Mouse (Mus musculus) CH12.LX (cell line): ENCODE data around the gene Gm45208. TPM values are rescaled to one million over a fixed set of nuclear protein-coding genes. Genes with fewer than 3 reads are reported as not detected.

ENCODE experiments used
- DNase-seq: peaks from one replicate; pipeline ENCODE4 v3.0.0-alpha.2; 2013; ENCODE audit errors: extremely low read depth
- H3K27ac ChIP-seq: 2 replicates; pipeline ENCODE4 v1.5.1; 2012; ENCODE audit warnings: low read depth, mild to moderate bottlenecking, control low read depth, moderate library complexity; ENCODE audit not compliant: insufficient read depth
- H3K27me3 ChIP-seq: replicated peaks from 2 replicates; pipeline ENCODE3; 2012; ENCODE audit warnings: inconsistent platforms
- H3K36me3 ChIP-seq, 2 experiments: replicated peaks in 1 of 2; 2 replicates each; pipeline versions ENCODE3 to v1.6.1; 2012; ENCODE audit warnings: inconsistent platforms in 1 of 2, low read length in 1 of 2, mild to moderate bottlenecking in 1 of 2, mixed read lengths in 1 of 2, moderate library complexity in 1 of 2; ENCODE audit not compliant: control insufficient read depth in 1 of 2, insufficient read depth in 1 of 2
- H3K4me1 ChIP-seq, 2 experiments: 2 replicates each; pipeline ENCODE4 v1.6.1; 2012; ENCODE audit warnings: inconsistent platforms in 1 of 2, moderate library complexity in 1 of 2; ENCODE audit not compliant: insufficient read depth in 2 of 2, control insufficient read depth in 1 of 2
- H3K4me2 ChIP-seq: 2 replicates; pipeline ENCODE4 v1.6.1; 2012; ENCODE audit warnings: low read depth, mild to moderate bottlenecking, control low read depth; ENCODE audit not compliant: poor library complexity, insufficient read depth, severe bottlenecking
- H3K4me3 ChIP-seq, 3 experiments: fragments of 150-350 bp in 1 of 3; sonication (generic) in 1 of 3; replicated peaks in 1 of 3; 2 replicates each; pipeline versions ENCODE3 to v1.5.1; 2011 to 2012; ENCODE audit warnings: low read depth in 2 of 3, low read length in 2 of 3, mild to moderate bottlenecking in 2 of 3, moderate library complexity in 2 of 3, control low read depth in 1 of 3, improper control_type of control experiment in 1 of 3, inconsistent platforms in 1 of 3, mixed read lengths in 1 of 3; ENCODE audit not compliant: poor library complexity in 1 of 3
- H3K79me2 ChIP-seq: replicated peaks from 2 replicates; pipeline ENCODE4 v1.6.1; 2012; ENCODE audit warnings: mild to moderate bottlenecking, moderate library complexity; ENCODE audit not compliant: control insufficient read depth, poor library complexity, insufficient read depth, severe bottlenecking; ENCODE audit errors: extremely low read depth
- H3K9ac ChIP-seq: 2 replicates; pipeline ENCODE4 v1.6.1; 2012; ENCODE audit warnings: low read depth, mild to moderate bottlenecking, control low read depth, moderate library complexity; ENCODE audit not compliant: insufficient read depth
- H3K9me3 ChIP-seq: replicated peaks from 2 replicates; pipeline ENCODE3; 2012; ENCODE audit warnings: low read length, inconsistent platforms, mixed read lengths
- CHD1 ChIP-seq: IDR thresholded peaks from 2 replicates; pipeline ENCODE4 v1.6.1; 2012; ENCODE audit warnings: low read depth, low read length, improper control_type of control experiment, inconsistent platforms
- CHD2 ChIP-seq: IDR thresholded peaks from 2 replicates; pipeline ENCODE4 v1.6.1; 2011; ENCODE audit warnings: low read length, improper control_type of control experiment
- CTCF ChIP-seq, 2 experiments: IDR thresholded peaks in 1 of 2; conservative IDR thresholded peaks in 1 of 2; 2 replicates each; pipeline ENCODE4 v1.5.1; 2011 to 2012; ENCODE audit warnings: low read depth in 2 of 2, low read length in 2 of 2, improper control_type of control experiment in 1 of 2, inconsistent platforms in 1 of 2, mild to moderate bottlenecking in 1 of 2, moderate library complexity in 1 of 2
- ELF1 ChIP-seq: IDR thresholded peaks from 2 replicates; pipeline ENCODE4 v1.6.1; 2014; ENCODE audit warnings: low read depth, mild to moderate bottlenecking, inconsistent platforms, low read length, improper control_type of control experiment
- EP300 ChIP-seq: IDR thresholded peaks from 2 replicates; pipeline ENCODE4 v1.6.1; 2011; ENCODE audit warnings: low read length, improper control_type of control experiment
- ETS1 ChIP-seq: conservative IDR thresholded peaks from 2 replicates; pipeline ENCODE4 v1.6.1; 2012; ENCODE audit warnings: low read depth, mild to moderate bottlenecking, inconsistent platforms, low read length, improper control_type of control experiment, moderate library complexity
- GABPA ChIP-seq: IDR thresholded peaks from 2 replicates; pipeline ENCODE4 v1.6.1; 2012; ENCODE audit warnings: low read depth, low read length, improper control_type of control experiment, inconsistent platforms; ENCODE audit not compliant: insufficient replicate concordance
- IRF4 ChIP-seq: IDR thresholded peaks from 2 replicates; pipeline ENCODE4 v1.6.1; 2014; ENCODE audit warnings: low read depth, mild to moderate bottlenecking, inconsistent platforms, low read length, improper control_type of control experiment
- JUND ChIP-seq: conservative IDR thresholded peaks from 2 replicates; pipeline ENCODE4 v1.6.1; 2011; ENCODE audit warnings: low read depth, low read length, improper control_type of control experiment
- KAT2A ChIP-seq: IDR thresholded peaks from 2 replicates; pipeline ENCODE4 v1.6.1; 2012; ENCODE audit warnings: low read length, improper control_type of control experiment, inconsistent platforms; ENCODE audit not compliant: insufficient replicate concordance
- MAX ChIP-seq: IDR thresholded peaks from 2 replicates; pipeline ENCODE4 v1.6.1; 2011; ENCODE audit warnings: low read length, improper control_type of control experiment
- MAZ ChIP-seq: IDR thresholded peaks from 2 replicates; pipeline ENCODE4 v1.6.1; 2012; ENCODE audit warnings: low read depth, mild to moderate bottlenecking, inconsistent platforms, low read length, improper control_type of control experiment, moderate library complexity
- MEF2A ChIP-seq: IDR thresholded peaks from 2 replicates; pipeline ENCODE4 v1.6.1; 2014; ENCODE audit warnings: low read depth, mild to moderate bottlenecking, inconsistent platforms, low read length, improper control_type of control experiment, borderline replicate concordance
- MYC ChIP-seq: IDR thresholded peaks from 2 replicates; pipeline ENCODE4 v1.6.1; 2011; ENCODE audit warnings: low read depth, mild to moderate bottlenecking, improper control_type of control experiment, low read length
- NRF1 ChIP-seq: IDR thresholded peaks from 2 replicates; pipeline ENCODE4 v1.6.1; 2014; ENCODE audit warnings: low read depth, mild to moderate bottlenecking, inconsistent platforms, low read length, improper control_type of control experiment, moderate library complexity
- PAX5 ChIP-seq: IDR thresholded peaks from 2 replicates; pipeline ENCODE4 v1.6.1; 2012; ENCODE audit warnings: low read length, inconsistent platforms, mixed read lengths
- RAD21 ChIP-seq: IDR thresholded peaks from 2 replicates; pipeline ENCODE4 v1.6.1; 2011; ENCODE audit warnings: low read depth, mild to moderate bottlenecking, low read length, improper control_type of control experiment, moderate library complexity
- RCOR1 ChIP-seq: conservative IDR thresholded peaks from 2 replicates; pipeline ENCODE4 v1.6.1; 2012; ENCODE audit warnings: low read depth, mild to moderate bottlenecking, inconsistent platforms, low read length, improper control_type of control experiment
- SMC3 ChIP-seq: IDR thresholded peaks from 2 replicates; pipeline ENCODE4 v1.6.1; 2011; ENCODE audit warnings: low read depth, low read length, improper control_type of control experiment
- TCF12 ChIP-seq: IDR thresholded peaks from 2 replicates; pipeline ENCODE4 v1.6.1; 2014; ENCODE audit warnings: low read depth, mild to moderate bottlenecking, inconsistent platforms, low read length, improper control_type of control experiment
- USF2 ChIP-seq: conservative IDR thresholded peaks from 2 replicates; pipeline ENCODE4 v1.6.1; 2011; ENCODE audit warnings: low read depth, low read length, improper control_type of control experiment
- ZNF384 ChIP-seq: IDR thresholded peaks from 2 replicates; pipeline ENCODE4 v1.6.1; 2012; ENCODE audit warnings: low read depth, low read length, improper control_type of control experiment, inconsistent platforms
- dilution Hi-C: fragments of 300-500 bp; cut with MboI; formaldehyde crosslinking; loops from 2 replicates; pipeline ENCODE4 v1.14.3; 2020; ENCODE audit warnings: low sequenced_read_pairs; ENCODE audit not compliant: extremely low pct_unique_long_range_greater_than_20kb, extremely low pct_ligation_motif_present
- in situ Hi-C: fragments of 300-500 bp; cut with MboI; formaldehyde crosslinking; loops from 3 replicates; pipeline ENCODE4 v1.14.3; 2019; ENCODE audit warnings: low sequenced_read_pairs, low pct_ligation_motif_present, low pct_unique_long_range_greater_than_20kb, mixed read lengths
- polyA plus RNA-seq: library from polyadenylated mRNA; unstranded; fragments of >175 nt; gene quantifications from 2 replicates; pipeline ENCODE4 v1.2.1, GENCODE M21; 2012; ENCODE audit warnings: low read depth; ENCODE audit not compliant: insufficient read length
- total RNA-seq, 2 experiments: library from RNA; depleted of rRNA; stranded (reverse); fragments of 300-350 nt in 1 of 2; fragments of >200 nt in 1 of 2; gene quantifications; 2 replicates each; pipeline ENCODE4 v1.2.3; 2012 to 2014

The Gm45208 gene
- total and polyA plus RNA-seq, 3 experiments, result 0.47 to 13.0 TPM; not detected in 1

DNA sequence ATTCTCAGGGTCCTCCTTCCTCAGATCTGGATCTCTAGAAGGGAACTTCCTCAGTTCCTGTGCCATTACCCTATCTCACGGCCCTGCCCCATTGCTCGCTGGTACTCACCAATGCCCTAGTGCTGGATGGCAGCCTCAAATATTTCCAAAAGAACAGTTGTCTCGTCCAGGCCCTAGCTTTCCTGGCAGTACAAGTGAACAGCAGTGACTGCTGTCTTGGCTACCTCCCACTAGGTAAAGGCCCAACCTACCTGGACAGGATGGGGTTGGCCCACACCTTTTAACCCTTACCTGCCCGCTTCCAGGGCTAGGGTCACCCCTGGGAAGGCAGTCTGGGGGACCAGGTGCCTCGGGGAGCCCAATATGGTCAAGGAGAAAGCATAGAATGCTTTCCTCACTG is 19.1 kb downstream of the Gm45208 start:
- Histone ChIP-seq H3K4me2 (no peak overlapping the region), H3K4me3 (no peak overlapping the region), H3K79me2 (no peaks in the 10 kb centered on the region), H3K27ac (no peak overlapping the region), H3K36me3 (peaks cover 0 to 8% of the 10 kb centered on the region in 2 experiments), H3K4me1 (peaks cover 7 to 62% of the 10 kb centered on the region in 2 experiments), H3K27me3 (no peaks in the 10 kb centered on the region)
- dilution Hi-C loops, result no loop called here
- TF ChIP-seq KAT2A (no peak), RCOR1 (no peak), CHD1 (no peak), CHD2 (no peak), MAX (no peak), USF2 (no peak), PAX5 (no peak), JUND (no peak), TCF12 (no peak), GABPA (no peak), ZNF384 (no peak), MEF2A (no peak), MYC (no peak), ETS1 (no peak)
- TF ChIP-seq, all 38 proteins: peak for 0
- no peak overlapping the region for H3K9ac ChIP-seq
- in situ Hi-C loops, result no loop called here
- no peaks in the 10 kb centered on the region for H3K9me3 ChIP-seq
- DNase-seq, result no peak

DNA sequence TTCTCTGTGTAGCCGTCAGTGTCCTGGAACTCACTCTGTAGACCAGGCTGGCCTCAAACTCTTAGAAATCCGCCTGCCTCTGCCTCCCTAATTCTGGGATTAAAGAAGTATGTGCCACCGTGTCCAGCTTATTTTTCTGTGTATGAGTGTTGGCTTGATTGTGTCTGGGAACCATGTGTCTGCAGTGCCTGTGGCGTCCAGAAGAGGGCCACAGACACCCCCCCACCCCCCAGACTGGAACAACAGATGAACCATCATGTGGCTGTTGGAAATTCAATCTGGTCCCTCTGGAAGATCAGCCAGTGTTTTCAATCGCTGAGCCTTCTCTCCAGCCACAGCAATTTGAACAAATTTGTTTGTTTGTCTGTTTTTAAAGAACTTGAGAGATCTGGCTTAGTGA is 21.4 kb downstream of the Gm45208 start:
- in situ Hi-C loops (no loop called here), dilution Hi-C loops (no loop called here)
- Histone ChIP-seq H3K9ac (no peak overlapping the region), H3K4me3 (no peak overlapping the region), H3K27me3 (no peaks in the 10 kb centered on the region), H3K36me3 (no peaks in the 10 kb centered on the region), H3K27ac (no peak overlapping the region), H3K4me1 (peaks cover 5 to 44% of the 10 kb centered on the region in 2 experiments; a peak in 3 of 4 replicates), H3K79me2 (no peaks in the 10 kb centered on the region), H3K9me3 (no peaks in the 10 kb centered on the region), H3K4me2 (no peak overlapping the region)
- TF ChIP-seq MAZ (no peak), EP300 (no peak), RAD21 (no peak; the same call in 1 of the 2 replicates), SMC3 (peak; percentile 28; the same call in 1 of the 2 replicates), CTCF (conservative IDR thresholded peaks at IDR 0.05 in 1 of 2, IDR thresholded peaks at IDR 0.05 in 1 of 2; ENCODE audit: low read depth in 2 of 2, low read length in 2 of 2) (peak; percentile 21 to 50; a peak in 3 of 4 replicates), ELF1 (no peak), TCF12 (no peak), IRF4 (no peak), MAX (0 out of 2 replicates have a peak, but pooled peaks have one; percentile 19), NRF1 (no peak)
- no peak for DNase-seq
